Comparison of ENCODE assay signal across 31 mouse cellular contexts in the genomic region with DNA sequence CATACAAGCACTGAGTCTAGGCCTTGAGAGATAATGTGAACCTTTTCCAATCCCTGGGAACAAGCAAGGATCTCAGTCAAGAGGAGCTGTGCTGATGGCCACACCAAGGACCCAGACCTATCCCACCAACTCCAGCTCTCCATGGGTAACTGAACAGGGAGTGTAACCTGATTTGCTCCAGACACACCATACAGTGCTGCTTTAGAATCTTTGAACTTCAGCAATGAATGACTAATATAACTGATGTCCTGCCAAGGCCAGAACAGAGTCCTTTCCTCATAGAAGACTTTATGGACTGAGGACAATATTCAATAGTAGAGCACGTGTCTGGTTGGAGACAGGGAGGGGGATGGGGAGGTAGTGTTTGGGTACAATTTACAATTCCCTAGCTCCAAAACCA. TPM values are rescaled to one million over a fixed set of nuclear protein-coding genes. Genes with fewer than 3 reads are reported as not detected.
A peak's percentile ranks its signal among the peaks of the same experiment; 100 is the strongest.
DNase-seq lines count a peak whose midpoint lies in the region; ATAC-seq lines count a peak whose summit lies in the region.
"Had no signal": no experiment of that assay in that cellular context is flagged by ENCODE, and none has a peak within 500 bp of the region (broad histone marks: within the 10 kb centered on the region; RNA-seq: fewer than 3 reads in every experiment).

No protein-coding gene starts in this region.

- no peak for DNase-seq in heart, adult 18-20 months
- DNase-seq in kidney, postnatal 14 days, result peak; percentile 48
- DNase-seq in thymus, postnatal 0 days (ENCODE audit: low spot score), result no peak
- DNase-seq: adrenal gland, adult 2 months; B cell, adult 2 months; cerebellum, adult 2 months; cerebellum, postnatal 36 days; embryo, embryonic 11 days; gastrocnemius, postnatal 36 days; layer of hippocampus, postnatal 36 days; lung, postnatal 4 days; retina, postnatal 1 day; right cerebral cortex, postnatal 25 days; thymus, postnatal 36 days had no signal

- WGBS in heart, embryonic 15.5 days, result 29% methylated on average over 1 of the region's 1 CpGs
- 54% methylated on average over 1 of the region's 1 CpGs for WGBS in kidney, embryonic 16.5 days
- WGBS in kidney, embryonic 15.5 days, result 84% methylated on average over 1 of the region's 1 CpGs
- WGBS in intestine, embryonic 16.5 days, result 55% methylated on average over 1 of the region's 1 CpGs

- no peak overlapping the region for H3K9ac ChIP-seq in heart, embryonic 15.5 days
- no peak overlapping the region for H3K9ac ChIP-seq in kidney, embryonic 16.5 days (replicated peaks; ENCODE audit: low read length)
- no peak overlapping the region for H3K9ac ChIP-seq in kidney, embryonic 15.5 days
- H3K9ac ChIP-seq in intestine, embryonic 16.5 days (ENCODE audit: low read depth, low read length), result no peak overlapping the region
- H3K9ac ChIP-seq: embryonic facial prominence, embryonic 13.5 days; forebrain, embryonic 12.5 days; hindbrain, embryonic 15.5 days; limb, embryonic 12.5 days; liver, embryonic 15.5 days; neural tube, embryonic 13.5 days had no signal

- no peaks in the 10 kb centered on the region for H3K27me3 ChIP-seq in heart, embryonic 15.5 days
- no peaks in the 10 kb centered on the region for H3K27me3 ChIP-seq in kidney, embryonic 16.5 days (ENCODE audit: insufficient read depth, low read length)
- H3K27me3 ChIP-seq in kidney, embryonic 15.5 days, result no peaks in the 10 kb centered on the region
- H3K27me3 ChIP-seq in intestine, embryonic 16.5 days (replicated peaks; ENCODE audit: control insufficient read depth, insufficient read depth, low read length), result no peaks in the 10 kb centered on the region
- H3K27me3 ChIP-seq: CH12.LX; embryonic facial prominence, embryonic 13.5 days; forebrain, embryonic 12.5 days; hindbrain, embryonic 15.5 days; limb, embryonic 12.5 days; liver, embryonic 15.5 days; neural tube, embryonic 13.5 days had no signal

- H3K4me1 ChIP-seq in heart, embryonic 15.5 days (replicated peaks), result peaks cover 34% of the 10 kb centered on the region
- peaks cover 19% of the 10 kb centered on the region for H3K4me1 ChIP-seq in kidney, embryonic 16.5 days (ENCODE audit: insufficient read depth, low read length)
- H3K4me1 ChIP-seq in kidney, embryonic 15.5 days, result peaks cover 29% of the 10 kb centered on the region
- peaks cover 10% of the 10 kb centered on the region for H3K4me1 ChIP-seq in intestine, embryonic 16.5 days (ENCODE audit: control insufficient read depth, insufficient read depth, low read length)

- no peak overlapping the region for H3K4me3 ChIP-seq in heart, embryonic 15.5 days
- H3K4me3 ChIP-seq in kidney, embryonic 16.5 days (ENCODE audit: low read length), result no peak overlapping the region
- no peak overlapping the region for H3K4me3 ChIP-seq in kidney, embryonic 15.5 days (replicated peaks)
- no peak overlapping the region for H3K4me3 ChIP-seq in intestine, embryonic 16.5 days (ENCODE audit: low read length)
- H3K4me3 ChIP-seq: embryonic facial prominence, embryonic 13.5 days; erythroblast, embryonic 14.5 days; forebrain, embryonic 12.5 days; hindbrain, embryonic 15.5 days; limb, embryonic 12.5 days; liver, embryonic 15.5 days; myocyte; neural tube, embryonic 13.5 days had no signal

- H3K36me3 ChIP-seq in heart, embryonic 15.5 days, result no peaks in the 10 kb centered on the region
- H3K36me3 ChIP-seq in kidney, embryonic 16.5 days (ENCODE audit: insufficient read depth, low read length), result no peaks in the 10 kb centered on the region
- no peaks in the 10 kb centered on the region for H3K36me3 ChIP-seq in kidney, embryonic 15.5 days
- no peaks in the 10 kb centered on the region for H3K36me3 ChIP-seq in intestine, embryonic 16.5 days (ENCODE audit: control insufficient read depth, insufficient read depth, low read length)
- H3K36me3 ChIP-seq: embryonic facial prominence, embryonic 13.5 days; forebrain, embryonic 12.5 days; G1E; hindbrain, embryonic 15.5 days; limb, embryonic 12.5 days; liver, embryonic 15.5 days; neural tube, embryonic 13.5 days had no signal

- ATAC-seq in heart, embryonic 15.5 days (replicated peaks; ENCODE audit: insufficient number of reproducible peaks, insufficient read depth, low FRiP score, low read depth), result no peak
- ATAC-seq in kidney, embryonic 16.5 days (ENCODE audit: low FRiP score, low TSS enrichment), result peak; percentile 58; the same call in 1 of the 2 replicates
- no peak for ATAC-seq in kidney, embryonic 15.5 days (replicated peaks; ENCODE audit: low FRiP score)
- ATAC-seq in intestine, embryonic 16.5 days, result peak; percentile 78
- ATAC-seq: midbrain, embryonic 16.5 days; Patski had no signal

- peak overlapping the region; percentile 37; the same call in 1 of the 2 replicates for H3K27ac ChIP-seq in heart, embryonic 15.5 days
- H3K27ac ChIP-seq in kidney, embryonic 16.5 days (ENCODE audit: low read length), result no peak overlapping the region; the same call in 1 of the 2 replicates
- no peak overlapping the region for H3K27ac ChIP-seq in kidney, embryonic 15.5 days
- H3K27ac ChIP-seq in intestine, embryonic 16.5 days (ENCODE audit: low read length), result peak overlapping the region; percentile 53
- H3K27ac ChIP-seq: embryonic facial prominence, embryonic 13.5 days; forebrain, embryonic 12.5 days; hindbrain, embryonic 15.5 days; limb, embryonic 12.5 days; liver, embryonic 15.5 days; neural tube, embryonic 13.5 days had no signal

- no peak overlapping the region for H3K4me2 ChIP-seq in heart, embryonic 15.5 days
- no peak overlapping the region for H3K4me2 ChIP-seq in kidney, embryonic 16.5 days (replicated peaks; ENCODE audit: low read depth, low read length)
- no peak overlapping the region for H3K4me2 ChIP-seq in kidney, embryonic 15.5 days
- no peak overlapping the region for H3K4me2 ChIP-seq in intestine, embryonic 16.5 days (ENCODE audit: low read depth, low read length)
- H3K4me2 ChIP-seq: embryonic facial prominence, embryonic 13.5 days; forebrain, embryonic 12.5 days; hindbrain, embryonic 15.5 days; limb, embryonic 12.5 days; liver, embryonic 15.5 days; neural tube, embryonic 13.5 days had no signal

- H3K9me3 ChIP-seq in heart, embryonic 15.5 days (replicated peaks), result no peaks in the 10 kb centered on the region
- H3K9me3 ChIP-seq in kidney, embryonic 16.5 days (ENCODE audit: low read length), result no peaks in the 10 kb centered on the region
- no peaks in the 10 kb centered on the region for H3K9me3 ChIP-seq in kidney, embryonic 15.5 days (replicated peaks)
- H3K9me3 ChIP-seq in intestine, embryonic 16.5 days (ENCODE audit: control insufficient read depth, low read length), result no peaks in the 10 kb centered on the region
- H3K9me3 ChIP-seq: embryonic facial prominence, embryonic 13.5 days; forebrain, embryonic 12.5 days; G1E; hindbrain, embryonic 15.5 days; limb, embryonic 12.5 days; liver, embryonic 15.5 days; neural tube, embryonic 13.5 days had no signal

RNA-seq across cellular contexts. Expression of a gene that starts 14.2 kb away (rescaled TPM):
- polyA plus RNA-seq in heart, embryonic 15.5 days (2015; fragmentation: Nextera tagmentation; extraction: Ambion mirVana), result 26.0 and 27.3 TPM in 2 replicates
- 100 to 1,000 TPM; 114 to 116 TPM for total RNA-seq in heart, adult 18-20 months (2021)
- polyA plus RNA-seq in kidney, embryonic 16.5 days (2015; fragmentation: Nextera tagmentation; extraction: Ambion mirVana), result 37.4 and 37.7 TPM in 2 replicates
- 31.5 and 32.6 TPM in 2 replicates for polyA plus RNA-seq in kidney, embryonic 15.5 days (2015; fragmentation: Nextera tagmentation; extraction: Ambion mirVana)
- 21.7 and 24.6 TPM in 2 replicates for polyA plus RNA-seq in intestine, embryonic 16.5 days (2015; fragmentation: Nextera tagmentation; extraction: Ambion mirVana)
- polyA plus RNA-seq in thymus, postnatal 0 days (2015; fragmentation: Nextera tagmentation; extraction: Ambion mirVana), result 19.6 and 20.7 TPM in 2 replicates

RNA-seq across cellular contexts. Expression of a gene that starts 20.1 kb away (rescaled TPM):
- 9.5 and 9.9 TPM in 2 replicates for polyA plus RNA-seq in heart, embryonic 15.5 days (2015; fragmentation: Nextera tagmentation; extraction: Ambion mirVana)
- 10 to 100 TPM; 33.7 to 35.8 TPM for total RNA-seq in heart, adult 18-20 months (2021)
- 21.3 and 22.6 TPM in 2 replicates for polyA plus RNA-seq in kidney, embryonic 16.5 days (2015; fragmentation: Nextera tagmentation; extraction: Ambion mirVana)
- polyA plus RNA-seq in kidney, embryonic 15.5 days (2015; fragmentation: Nextera tagmentation; extraction: Ambion mirVana), result 13.6 and 14.6 TPM in 2 replicates
- polyA plus RNA-seq in intestine, embryonic 16.5 days (2015; fragmentation: Nextera tagmentation; extraction: Ambion mirVana), result 60.9 and 74.5 TPM in 2 replicates
- 2.8 and 3.0 TPM in 2 replicates for polyA plus RNA-seq in thymus, postnatal 0 days (2015; fragmentation: Nextera tagmentation; extraction: Ambion mirVana)
- total RNA-seq: CH12.LX; G1E; megakaryocyte-erythroid progenitor cell, adult 5-6 weeks had no signal
- polyA plus RNA-seq: erythroblast, embryonic 14.5 days; G1E had no signal

RNA-seq across cellular contexts. Expression of a gene that starts 56.5 kb away (rescaled TPM):
- 312 and 334 TPM in 2 replicates for polyA plus RNA-seq in heart, embryonic 15.5 days (2015; fragmentation: Nextera tagmentation; extraction: Ambion mirVana)
- total RNA-seq in heart, adult 18-20 months (2021), result 100 to 1,000 TPM; 142 to 150 TPM
- polyA plus RNA-seq in kidney, embryonic 16.5 days (2015; fragmentation: Nextera tagmentation; extraction: Ambion mirVana), result 556 and 574 TPM in 2 replicates
- 560 and 580 TPM in 2 replicates for polyA plus RNA-seq in kidney, embryonic 15.5 days (2015; fragmentation: Nextera tagmentation; extraction: Ambion mirVana)
- polyA plus RNA-seq in intestine, embryonic 16.5 days (2015; fragmentation: Nextera tagmentation; extraction: Ambion mirVana), result 415 and 467 TPM in 2 replicates
- polyA plus RNA-seq in thymus, postnatal 0 days (2015; fragmentation: Nextera tagmentation; extraction: Ambion mirVana), result 463 and 505 TPM in 2 replicates

RNA-seq across cellular contexts. Expression of a gene that starts 56.6 kb away (rescaled TPM):
- polyA plus RNA-seq in heart, embryonic 15.5 days (2015; fragmentation: Nextera tagmentation; extraction: Ambion mirVana), result 14.0 and 14.9 TPM in 2 replicates
- 10 to 100 TPM; 20.5 to 22.8 TPM for total RNA-seq in heart, adult 18-20 months (2021)
- polyA plus RNA-seq in kidney, embryonic 16.5 days (2015; fragmentation: Nextera tagmentation; extraction: Ambion mirVana), result 14.2 and 14.8 TPM in 2 replicates
- polyA plus RNA-seq in kidney, embryonic 15.5 days (2015; fragmentation: Nextera tagmentation; extraction: Ambion mirVana), result 13.4 and 13.9 TPM in 2 replicates
- 15.7 and 15.8 TPM in 2 replicates for polyA plus RNA-seq in intestine, embryonic 16.5 days (2015; fragmentation: Nextera tagmentation; extraction: Ambion mirVana)
- polyA plus RNA-seq in thymus, postnatal 0 days (2015; fragmentation: Nextera tagmentation; extraction: Ambion mirVana), result 14.9 TPM in 2 replicates

Comparison
In these comparisons a context has a peak if more than half of its experiments do, and no peak if none do; other contexts are left out.
1. ATAC-seq: peak in kidney, embryonic 16.5 days (single experiment) and intestine, embryonic 16.5 days (single experiment); none in heart, embryonic 15.5 days (single experiment) and kidney, embryonic 15.5 days (single experiment).
2. H3K27ac ChIP-seq: peak in heart, embryonic 15.5 days (single experiment) and intestine, embryonic 16.5 days (single experiment); none in kidney, embryonic 16.5 days (single experiment) and kidney, embryonic 15.5 days (single experiment).